Mouse (Mus musculus): Measurements from ENCODE around the gene Hagh. TPM values are rescaled to one million over a fixed set of nuclear protein-coding genes. Genes with fewer than 3 reads are reported as not detected.

Gene Hagh
- polyA plus RNA-seq, 1 experiment from 2014 or later: 32.6 TPM

GRCm38 (mm10) chr17:24895571-24896240, 55.8 kb downstream of the Hagh start:
- H3K36me3 ChIP-seq (ENCODE audit: control insufficient read depth, insufficient read depth, low read length): peaks cover 39% of the 10 kb centered on the region
- 7% methylated on average over 23 of the region's 23 CpGs for WGBS
- peak overlapping the region; percentile 96 for H3K9ac ChIP-seq (ENCODE audit: low read length)
- no peaks in the 10 kb centered on the region for H3K27me3 ChIP-seq (ENCODE audit: control insufficient read depth, insufficient read depth, low read depth, low read length)
- ATAC-seq (ENCODE audit: low read depth): no peak
- H3K9me3 ChIP-seq (ENCODE audit: control insufficient read depth, low read length): no peaks in the 10 kb centered on the region
- H3K4me1 ChIP-seq (replicated peaks; ENCODE audit: control insufficient read depth, insufficient read depth, low read length): peaks cover 21% of the 10 kb centered on the region
- H3K4me2 ChIP-seq (ENCODE audit: low read depth, low read length): peak overlapping the region; percentile 97
- H3K4me3 ChIP-seq (ENCODE audit: low read length): peak overlapping the region; percentile 61
- H3K27ac ChIP-seq (ENCODE audit: low read length): peak overlapping the region; percentile 86

- H3K4me1 ChIP-seq (replicated peaks; ENCODE audit: control insufficient read depth, insufficient read depth, low read length): peaks cover 21% of the 10 kb centered on the region
- peak within 1 kb of the TSS; percentile 96 for H3K9ac ChIP-seq (ENCODE audit: low read length)
- ATAC-seq (ENCODE audit: low read depth): peak; percentile 77
- no peaks in the 10 kb centered on the region for H3K27me3 ChIP-seq (ENCODE audit: control insufficient read depth, insufficient read depth, low read depth, low read length)
- 1% methylated on average over 50 of the region's 50 CpGs for WGBS
- peak within 1 kb of the TSS; percentile 97 for H3K4me2 ChIP-seq (ENCODE audit: low read depth, low read length)
- no peaks in the 10 kb centered on the region for H3K9me3 ChIP-seq (ENCODE audit: control insufficient read depth, low read length)
- peak within 1 kb of the TSS; percentile 61 for H3K4me3 ChIP-seq (ENCODE audit: low read length)
- peaks cover 37% of the 10 kb centered on the region for H3K36me3 ChIP-seq (ENCODE audit: control insufficient read depth, insufficient read depth, low read length)
- peak within 1 kb of the TSS; percentile 86 for H3K27ac ChIP-seq (ENCODE audit: low read length)
Measured at GRCm38 (mm10) chr17:24896241-24896992, 56.5 kb downstream of the Hagh start, which contains the start of gene Nme3. TSS of gene Nme3 (plus strand) at chr17:24896500.

GRCm38 (mm10) chr17:24896993-24897269, 57.0 kb downstream of the Hagh start:
- WGBS: 22% methylated on average over 11 of the region's 11 CpGs
- ATAC-seq (ENCODE audit: low read depth): no peak

GRCm38 (mm10) chr17:24897600-24897999, 57.7 kb downstream of the Hagh start:
- Histone ChIP-seq H3K27ac (ENCODE audit: low read length) (no peak overlapping the region), H3K9ac (ENCODE audit: low read length) (no peak overlapping the region; the same call in 1 of the 2 replicates), H3K36me3 (ENCODE audit: control insufficient read depth, insufficient read depth, low read length) (peaks cover 36% of the 10 kb centered on the region), H3K27me3 (ENCODE audit: control insufficient read depth, insufficient read depth, low read depth, low read length) (no peaks in the 10 kb centered on the region), H3K4me1 (replicated peaks; ENCODE audit: control insufficient read depth, insufficient read depth, low read length) (peaks cover 21% of the 10 kb centered on the region), H3K4me3 (ENCODE audit: low read length) (no peak overlapping the region), H3K4me2 (ENCODE audit: low read depth, low read length) (no peak overlapping the region), H3K9me3 (ENCODE audit: control insufficient read depth, low read length) (no peaks in the 10 kb centered on the region)
- ATAC-seq (ENCODE audit: low read depth): no peak
- 71% methylated on average over 4 of the region's 4 CpGs for WGBS

More at GRCm38 (mm10) chr17:24896993-24897269, 57.0 kb downstream of the Hagh start:
- Histone ChIP-seq H3K9ac (ENCODE audit: low read length) (peak overlapping the region; percentile 96), H3K36me3 (ENCODE audit: control insufficient read depth, insufficient read depth, low read length) (peaks cover 36% of the 10 kb centered on the region), H3K27ac (ENCODE audit: low read length) (peak overlapping the region; percentile 54), H3K4me3 (ENCODE audit: low read length) (peak overlapping the region; percentile 61), H3K9me3 (ENCODE audit: control insufficient read depth, low read length) (no peaks in the 10 kb centered on the region), H3K4me1 (replicated peaks; ENCODE audit: control insufficient read depth, insufficient read depth, low read length) (peaks cover 21% of the 10 kb centered on the region), H3K4me2 (ENCODE audit: low read depth, low read length) (peak overlapping the region; percentile 97), H3K27me3 (ENCODE audit: control insufficient read depth, insufficient read depth, low read depth, low read length) (no peaks in the 10 kb centered on the region)

- no peak overlapping the region for H3K4me3 ChIP-seq (ENCODE audit: low read length)
- peaks cover 32% of the 10 kb centered on the region for H3K36me3 ChIP-seq (ENCODE audit: control insufficient read depth, insufficient read depth, low read length)
- H3K4me1 ChIP-seq (replicated peaks; ENCODE audit: control insufficient read depth, insufficient read depth, low read length): peaks cover 21% of the 10 kb centered on the region
- H3K9me3 ChIP-seq (ENCODE audit: control insufficient read depth, low read length): no peaks in the 10 kb centered on the region
- 73% methylated on average over 4 of the region's 4 CpGs for WGBS
- no peak overlapping the region for H3K4me2 ChIP-seq (ENCODE audit: low read depth, low read length)
- no peak overlapping the region for H3K27ac ChIP-seq (ENCODE audit: low read length)
- H3K9ac ChIP-seq (ENCODE audit: low read length): no peak overlapping the region
- no peaks in the 10 kb centered on the region for H3K27me3 ChIP-seq (ENCODE audit: control insufficient read depth, insufficient read depth, low read depth, low read length)
- no peak for ATAC-seq (ENCODE audit: low read depth)
Measured at GRCm38 (mm10) chr17:24898041-24898854, 58.3 kb downstream of the Hagh start.

GRCm38 (mm10) chr17:24899153-24899552, 59.2 kb downstream of the Hagh start:
- peaks cover 37% of the 10 kb centered on the region for H3K36me3 ChIP-seq (ENCODE audit: control insufficient read depth, insufficient read depth, low read length)

GRCm38 (mm10) chr17:24900014-24900413, 60.1 kb downstream of the Hagh start:
- Histone ChIP-seq H3K4me1 (replicated peaks; ENCODE audit: control insufficient read depth, insufficient read depth, low read length) (peaks cover 15% of the 10 kb centered on the region), H3K36me3 (ENCODE audit: control insufficient read depth, insufficient read depth, low read length) (peaks cover 43% of the 10 kb centered on the region), H3K27me3 (ENCODE audit: control insufficient read depth, insufficient read depth, low read depth, low read length) (no peaks in the 10 kb centered on the region), H3K9ac (ENCODE audit: low read length) (no peak overlapping the region), H3K9me3 (ENCODE audit: control insufficient read depth, low read length) (no peaks in the 10 kb centered on the region), H3K27ac (ENCODE audit: low read length) (no peak overlapping the region), H3K4me2 (ENCODE audit: low read depth, low read length) (no peak overlapping the region), H3K4me3 (ENCODE audit: low read length) (no peak overlapping the region)
- WGBS: 92% methylated on average over 6 of the region's 6 CpGs
- ATAC-seq (ENCODE audit: low read depth): no peak

More at GRCm38 (mm10) chr17:24899153-24899552, 59.2 kb downstream of the Hagh start:
- Histone ChIP-seq H3K9ac (ENCODE audit: low read length) (no peak overlapping the region), H3K4me3 (ENCODE audit: low read length) (no peak overlapping the region), H3K4me1 (replicated peaks; ENCODE audit: control insufficient read depth, insufficient read depth, low read length) (peaks cover 17% of the 10 kb centered on the region), H3K27ac (ENCODE audit: low read length) (no peak overlapping the region), H3K4me2 (ENCODE audit: low read depth, low read length) (no peak overlapping the region), H3K9me3 (ENCODE audit: control insufficient read depth, low read length) (no peaks in the 10 kb centered on the region), H3K27me3 (ENCODE audit: control insufficient read depth, insufficient read depth, low read depth, low read length) (no peaks in the 10 kb centered on the region)
- no peak for ATAC-seq (ENCODE audit: low read depth)
- 80% methylated on average over 5 of the region's 5 CpGs for WGBS

GRCm38 (mm10) chr17:24902124-24902523, 62.2 kb downstream of the Hagh start:
- no peaks in the 10 kb centered on the region for H3K9me3 ChIP-seq (ENCODE audit: control insufficient read depth, low read length)
- H3K4me1 ChIP-seq (replicated peaks; ENCODE audit: control insufficient read depth, insufficient read depth, low read length): peaks cover 5% of the 10 kb centered on the region
- no peak for ATAC-seq (ENCODE audit: low read depth)
- H3K9ac ChIP-seq (ENCODE audit: low read length): no peak overlapping the region
- WGBS: 87% methylated on average over 5 of the region's 5 CpGs
- H3K4me3 ChIP-seq (ENCODE audit: low read length): no peak overlapping the region
- no peaks in the 10 kb centered on the region for H3K27me3 ChIP-seq (ENCODE audit: control insufficient read depth, insufficient read depth, low read depth, low read length)
- H3K4me2 ChIP-seq (ENCODE audit: low read depth, low read length): no peak overlapping the region
- no peak overlapping the region for H3K27ac ChIP-seq (ENCODE audit: low read length)
- peaks cover 52% of the 10 kb centered on the region for H3K36me3 ChIP-seq (ENCODE audit: control insufficient read depth, insufficient read depth, low read length)

Measured in lung, embryonic 16.5 days (tissue).